Mouse (Mus musculus): ENCODE data around the gene Sgms2. TPM values are rescaled to one million over a fixed set of nuclear protein-coding genes. Genes with fewer than 3 reads are reported as not detected.

Gene Sgms2
- polyA plus RNA-seq, 1 experiment: 8.6 TPM

DNA sequence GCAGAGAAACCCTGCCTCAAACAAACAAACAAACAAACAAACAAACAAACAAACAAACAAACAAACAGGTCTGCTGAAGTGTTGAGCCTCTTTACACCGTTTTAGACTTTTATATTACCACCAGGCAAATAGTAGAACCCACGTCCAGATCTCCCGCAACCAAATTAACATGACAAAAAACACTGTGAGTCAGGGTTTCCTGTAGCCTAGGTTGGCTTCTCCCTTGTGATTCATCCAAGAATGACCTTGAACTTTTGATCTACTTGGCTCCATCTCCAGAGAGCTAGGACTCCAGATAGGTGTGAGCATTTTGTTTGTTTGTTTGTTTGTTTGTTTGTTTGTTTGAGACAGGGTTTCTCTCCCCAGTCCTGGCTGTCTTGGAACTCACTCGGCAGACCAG lies 30.0 kb upstream of the Sgms2 start:
- H3K79me3 ChIP-seq (ENCODE audit: low read depth): no peaks in the 10 kb centered on the region
- no peak overlapping the region for H3ac ChIP-seq (ENCODE audit: control insufficient read depth, insufficient read length, low read depth)
- TF ChIP-seq MYOG (IDR thresholded peaks at IDR 0.05; ENCODE audit: control insufficient read depth, extremely low read depth, insufficient read length) (no peak), FOSL1 (IDR thresholded peaks at IDR 0.05; ENCODE audit: insufficient read depth, low read length, poor library complexity, severe bottlenecking) (no peak), CEBPB (IDR thresholded peaks at IDR 0.05; ENCODE audit: low read depth) (no peak), MYOD1 (IDR thresholded peaks at IDR 0.05; ENCODE audit: control insufficient read depth, insufficient read length, low read depth) (no peak)
- H3K27me3 ChIP-seq (ENCODE audit: control insufficient read depth, insufficient read depth, insufficient read length): no peaks in the 10 kb centered on the region
- H3K79me2 ChIP-seq (ENCODE audit: control insufficient read depth, insufficient read depth): no peaks in the 10 kb centered on the region
- no peak overlapping the region for H3K4me3 ChIP-seq (ENCODE audit: insufficient read depth, poor library complexity, severe bottlenecking)
- H3K36me3 ChIP-seq (ENCODE audit: control insufficient read depth, insufficient read depth): no peaks in the 10 kb centered on the region

DNA sequence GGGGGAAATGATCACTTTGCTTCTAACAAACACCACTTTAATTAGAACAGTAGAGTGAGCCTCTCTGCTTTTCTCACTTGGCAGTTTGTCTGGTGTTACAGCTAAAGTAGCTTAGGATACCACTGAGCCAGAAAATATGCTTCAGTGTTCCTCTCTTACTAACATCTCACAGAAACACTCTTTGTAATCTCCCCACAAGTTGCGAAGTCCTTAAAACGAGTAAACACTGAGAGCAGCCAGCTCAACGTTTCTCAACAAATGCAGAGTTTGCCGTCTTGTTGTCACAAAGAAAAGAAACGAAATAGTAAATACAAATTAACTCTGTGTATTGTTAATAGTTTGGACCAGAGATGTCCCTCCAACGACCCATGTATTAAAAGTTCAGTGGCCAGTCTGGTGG lies 26.5 kb upstream of the Sgms2 start:
- no peaks in the 10 kb centered on the region for H3K79me2 ChIP-seq (ENCODE audit: control insufficient read depth, insufficient read depth)
- H3K79me3 ChIP-seq (ENCODE audit: low read depth): no peaks in the 10 kb centered on the region

DNA sequence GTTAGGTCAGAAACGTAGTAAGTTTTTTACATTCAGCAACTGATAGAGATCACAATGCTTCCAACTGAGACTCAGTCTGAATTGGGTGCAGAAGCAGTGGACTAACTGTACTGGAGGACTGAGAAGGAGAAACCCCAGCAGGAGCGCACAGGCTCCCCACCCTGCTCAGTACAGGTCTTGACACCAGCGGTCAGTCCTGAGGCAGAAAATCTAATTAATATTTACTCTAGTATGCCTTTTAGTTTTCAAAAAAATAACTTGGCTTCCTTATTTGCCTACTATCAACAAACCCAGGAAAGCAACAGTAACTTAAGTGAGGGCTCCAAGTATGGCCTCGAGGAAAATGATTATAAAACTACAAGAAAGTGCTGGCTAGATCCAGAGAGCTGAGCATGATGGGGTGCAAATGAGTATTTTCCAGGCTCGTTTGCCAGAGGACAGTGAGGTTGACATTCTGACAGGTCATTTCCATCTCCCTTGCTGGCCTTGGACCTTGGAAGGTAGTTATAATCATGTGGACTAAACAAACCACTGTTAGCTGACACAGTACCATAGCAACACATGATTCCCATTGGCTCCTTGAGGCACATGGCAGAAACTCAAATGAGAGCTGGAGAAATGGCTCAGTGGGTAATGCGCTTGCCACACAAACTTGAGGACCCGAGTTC lies 25.3 kb upstream of the Sgms2 start:
- Histone ChIP-seq H3K36me3 (ENCODE audit: control insufficient read depth, insufficient read depth) (no peaks in the 10 kb centered on the region), H3K4me3 (ENCODE audit: insufficient read depth, poor library complexity, severe bottlenecking) (no peak overlapping the region), H3K79me3 (ENCODE audit: low read depth) (no peaks in the 10 kb centered on the region), H3K27me3 (ENCODE audit: control insufficient read depth, insufficient read depth, insufficient read length) (no peaks in the 10 kb centered on the region), H3ac (ENCODE audit: control insufficient read depth, insufficient read length, low read depth) (no peak overlapping the region), H3K79me2 (ENCODE audit: control insufficient read depth, insufficient read depth) (no peaks in the 10 kb centered on the region)
- TF ChIP-seq CTCF (IDR thresholded peaks at IDR 0.05; ENCODE audit: control insufficient read depth, insufficient read depth, insufficient read length): no peak
- TF ChIP-seq MYOG (IDR thresholded peaks at IDR 0.05; ENCODE audit: control insufficient read depth, extremely low read depth, insufficient read length): no peak
- no peak for TF ChIP-seq MYOD1 (IDR thresholded peaks at IDR 0.05; ENCODE audit: control insufficient read depth, insufficient read length, low read depth)
- no peak for TF ChIP-seq CEBPB (IDR thresholded peaks at IDR 0.05; ENCODE audit: low read depth)
- TF ChIP-seq MAX (IDR thresholded peaks at IDR 0.05): no peak
- TF ChIP-seq USF1 (IDR thresholded peaks at IDR 0.05; ENCODE audit: low read depth): no peak
- no peak for TF ChIP-seq FOSL1 (IDR thresholded peaks at IDR 0.05; ENCODE audit: insufficient read depth, low read length, poor library complexity, severe bottlenecking)

More for the DNA sequence above, 26.5 kb upstream of the Sgms2 start:
- Histone ChIP-seq H3K27me3 (ENCODE audit: control insufficient read depth, insufficient read depth, insufficient read length) (no peaks in the 10 kb centered on the region), H3K4me3 (ENCODE audit: insufficient read depth, poor library complexity, severe bottlenecking) (no peak overlapping the region), H3K36me3 (ENCODE audit: control insufficient read depth, insufficient read depth) (no peaks in the 10 kb centered on the region), H3ac (ENCODE audit: control insufficient read depth, insufficient read length, low read depth) (no peak overlapping the region)
- TF ChIP-seq MYOD1 (IDR thresholded peaks at IDR 0.05; ENCODE audit: control insufficient read depth, insufficient read length, low read depth): no peak
- TF ChIP-seq CTCF (IDR thresholded peaks at IDR 0.05; ENCODE audit: control insufficient read depth, insufficient read depth, insufficient read length): no peak
- no peak for TF ChIP-seq FOSL1 (IDR thresholded peaks at IDR 0.05; ENCODE audit: insufficient read depth, low read length, poor library complexity, severe bottlenecking)
- no peak for TF ChIP-seq MYOG (IDR thresholded peaks at IDR 0.05; ENCODE audit: control insufficient read depth, extremely low read depth, insufficient read length)
- TF ChIP-seq USF1 (IDR thresholded peaks at IDR 0.05; ENCODE audit: low read depth): no peak
- TF ChIP-seq CEBPB (IDR thresholded peaks at IDR 0.05; ENCODE audit: low read depth): no peak
- no peak for TF ChIP-seq MAX (IDR thresholded peaks at IDR 0.05)

DNA sequence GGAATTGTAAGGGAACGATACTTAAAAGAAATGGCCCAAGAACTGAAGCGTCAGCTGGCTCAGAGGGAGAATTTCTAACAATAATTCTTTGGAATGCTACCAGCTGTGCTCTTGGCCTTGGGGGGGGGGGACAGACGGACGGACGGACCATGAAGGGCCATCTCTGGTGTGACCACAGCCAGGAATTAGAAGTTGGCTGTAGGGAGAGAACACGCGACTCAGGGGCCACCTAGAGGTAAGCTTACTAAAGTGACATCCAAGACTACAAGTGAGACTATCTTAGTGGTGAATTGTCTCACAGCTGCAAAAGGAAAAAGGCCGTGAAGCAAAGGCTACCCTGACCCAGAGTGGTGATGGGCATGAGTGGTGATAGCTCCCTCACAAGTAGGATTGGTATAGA lies 20.4 kb upstream of the Sgms2 start:
- no peaks in the 10 kb centered on the region for H3K79me3 ChIP-seq (ENCODE audit: low read depth)
- TF ChIP-seq CTCF (IDR thresholded peaks at IDR 0.05; ENCODE audit: control insufficient read depth, insufficient read depth, insufficient read length) (no peak), MAX (IDR thresholded peaks at IDR 0.05) (no peak)
- no peaks in the 10 kb centered on the region for H3K79me2 ChIP-seq (ENCODE audit: control insufficient read depth, insufficient read depth)
- no peak overlapping the region for H3ac ChIP-seq (ENCODE audit: control insufficient read depth, insufficient read length, low read depth)
- H3K4me3 ChIP-seq (ENCODE audit: insufficient read depth, poor library complexity, severe bottlenecking): no peak overlapping the region
- H3K27me3 ChIP-seq (ENCODE audit: control insufficient read depth, insufficient read depth, insufficient read length): no peaks in the 10 kb centered on the region
- no peaks in the 10 kb centered on the region for H3K36me3 ChIP-seq (ENCODE audit: control insufficient read depth, insufficient read depth)

DNA sequence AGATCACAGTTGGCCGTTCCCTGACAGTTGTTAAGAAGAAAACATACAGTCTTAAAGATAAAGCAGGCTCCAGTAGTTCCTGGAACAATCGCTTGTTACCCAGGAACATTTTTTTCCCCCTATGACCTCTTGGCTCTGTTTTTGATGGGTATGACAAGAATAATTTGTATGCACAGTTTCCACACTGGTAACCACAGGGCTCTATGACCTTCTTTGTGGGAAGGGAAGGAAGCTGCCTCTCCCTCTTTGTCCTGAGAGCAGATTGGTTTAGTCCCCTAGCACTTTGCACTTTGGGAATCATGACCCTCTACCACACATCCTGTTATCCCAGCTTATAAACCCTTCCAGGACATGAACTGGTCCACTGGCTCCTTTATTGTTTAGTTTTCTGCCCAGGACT lies 16.8 kb upstream of the Sgms2 start:
- Histone ChIP-seq H3ac (ENCODE audit: control insufficient read depth, insufficient read length, low read depth) (no peak overlapping the region), H3K27me3 (ENCODE audit: control insufficient read depth, insufficient read depth, insufficient read length) (no peaks in the 10 kb centered on the region), H3K79me2 (ENCODE audit: control insufficient read depth, insufficient read depth) (no peaks in the 10 kb centered on the region), H3K4me3 (ENCODE audit: insufficient read depth, poor library complexity, severe bottlenecking) (no peak overlapping the region), H3K36me3 (ENCODE audit: control insufficient read depth, insufficient read depth) (no peaks in the 10 kb centered on the region), H3K79me3 (ENCODE audit: low read depth) (no peaks in the 10 kb centered on the region)
- TF ChIP-seq MYOD1 (IDR thresholded peaks at IDR 0.05; ENCODE audit: control insufficient read depth, insufficient read length, low read depth) (no peak), MYOG (IDR thresholded peaks at IDR 0.05; ENCODE audit: control insufficient read depth, extremely low read depth, insufficient read length) (no peak), MAX (IDR thresholded peaks at IDR 0.05) (no peak), FOSL1 (IDR thresholded peaks at IDR 0.05; ENCODE audit: insufficient read depth, low read length, poor library complexity, severe bottlenecking) (no peak), USF1 (IDR thresholded peaks at IDR 0.05; ENCODE audit: low read depth) (no peak), CTCF (IDR thresholded peaks at IDR 0.05; ENCODE audit: control insufficient read depth, insufficient read depth, insufficient read length) (no peak), CEBPB (IDR thresholded peaks at IDR 0.05; ENCODE audit: low read depth) (no peak)

DNA sequence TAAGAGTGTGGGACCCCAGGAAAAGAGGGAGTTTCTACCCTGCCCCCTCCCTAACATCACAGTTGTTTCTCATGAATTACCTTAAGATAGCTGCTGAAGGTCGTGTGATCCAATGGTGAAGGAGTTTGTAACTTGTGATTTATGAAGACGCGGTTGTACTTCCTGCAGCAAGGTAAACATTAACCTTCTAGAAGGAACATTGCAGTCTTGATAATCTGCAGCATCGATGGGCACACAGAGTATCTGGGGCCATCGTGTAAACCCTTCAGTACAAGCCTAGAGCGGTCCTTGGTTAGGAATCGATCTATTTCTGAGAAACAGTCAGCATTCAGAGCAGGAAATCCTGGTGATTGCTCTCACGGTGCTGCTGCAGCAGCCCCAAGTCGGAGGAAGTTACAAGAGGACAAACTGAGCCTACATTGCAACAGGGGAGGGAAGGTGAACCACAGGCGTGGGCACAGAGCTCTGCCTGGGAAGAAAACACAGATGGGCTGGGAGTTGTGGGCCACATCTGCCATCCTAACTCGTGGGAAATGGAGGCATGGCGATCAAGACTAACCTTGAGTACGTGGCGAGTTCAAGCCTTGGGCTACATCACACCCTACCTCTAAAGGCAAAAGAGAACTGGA lies 13.5 kb upstream of the Sgms2 start:
- H3K27me3 ChIP-seq (ENCODE audit: control insufficient read depth, insufficient read depth, insufficient read length): no peaks in the 10 kb centered on the region
- H3K79me2 ChIP-seq (ENCODE audit: control insufficient read depth, insufficient read depth): no peaks in the 10 kb centered on the region
- H3ac ChIP-seq (ENCODE audit: control insufficient read depth, insufficient read length, low read depth): no peak overlapping the region
- no peaks in the 10 kb centered on the region for H3K36me3 ChIP-seq (ENCODE audit: control insufficient read depth, insufficient read depth)
- TF ChIP-seq MYOG (IDR thresholded peaks at IDR 0.05; ENCODE audit: control insufficient read depth, extremely low read depth, insufficient read length) (no peak), CTCF (IDR thresholded peaks at IDR 0.05; ENCODE audit: control insufficient read depth, insufficient read depth, insufficient read length) (no peak), MYOD1 (IDR thresholded peaks at IDR 0.05; ENCODE audit: control insufficient read depth, insufficient read length, low read depth) (no peak), USF1 (IDR thresholded peaks at IDR 0.05; ENCODE audit: low read depth) (no peak), MAX (IDR thresholded peaks at IDR 0.05) (no peak), CEBPB (IDR thresholded peaks at IDR 0.05; ENCODE audit: low read depth) (no peak), FOSL1 (IDR thresholded peaks at IDR 0.05; ENCODE audit: insufficient read depth, low read length, poor library complexity, severe bottlenecking) (no peak)
- no peaks in the 10 kb centered on the region for H3K79me3 ChIP-seq (ENCODE audit: low read depth)
- no peak overlapping the region for H3K4me3 ChIP-seq (ENCODE audit: insufficient read depth, poor library complexity, severe bottlenecking)
